Mouse (Mus musculus) urinary bladder, adult 2 months (tissue): ENCODE results near the gene Acacb. TPM values are rescaled to one million over a fixed set of nuclear protein-coding genes. Genes with fewer than 3 reads are reported as not detected.

Experiments
- DNase-seq: peaks from one replicate; pipeline ENCODE4 v3.0.0; 2022; ENCODE audit warnings: low spot score
- polyA plus RNA-seq: library from polyadenylated mRNA; depleted of rRNA; stranded (reverse); fragments of >200 nt; gene quantifications from 2 replicates; pipeline ENCODE4 v1.2.3, GENCODE M21; 2012

The Acacb gene
- polyA plus RNA-seq, 1 experiment, result 7.7 TPM

- no peak for DNase-seq
These were observed 10.8 kb upstream of the Acacb start for GRCm38 (mm10) chr5:114135516-114135915.

GRCm38 (mm10) chr5:114137481-114138276, 8.7 kb upstream of the Acacb start:
- DNase-seq, result no peak

GRCm38 (mm10) chr5:114138277-114139164, 7.8 kb upstream of the Acacb start:
- no peak for DNase-seq

- DNase-seq, result no peak
These were observed 7.2 kb upstream of the Acacb start for GRCm38 (mm10) chr5:114139175-114139574.

- DNase-seq, result no peak
These were observed 973 bp downstream of the Acacb start for GRCm38 (mm10) chr5:114147043-114147972.

GRCm38 (mm10) chr5:114152359-114153092, 6.2 kb downstream of the Acacb start:
- DNase-seq, result no peak

- no peak for DNase-seq
These were observed 7.2 kb downstream of the Acacb start for GRCm38 (mm10) chr5:114153490-114153889.

- DNase-seq, result no peak
These were observed 8.4 kb downstream of the Acacb start for GRCm38 (mm10) chr5:114154765-114155164.

- DNase-seq, result no peak
These were observed 9.0 kb downstream of the Acacb start for GRCm38 (mm10) chr5:114155168-114155933.

GRCm38 (mm10) chr5:114157236-114157635, 10.9 kb downstream of the Acacb start:
- no peak for DNase-seq

- no peak for DNase-seq
These were observed 15.1 kb downstream of the Acacb start for GRCm38 (mm10) chr5:114161424-114161823.

GRCm38 (mm10) chr5:114162106-114162815, 15.9 kb downstream of the Acacb start:
- DNase-seq, result no peak

GRCm38 (mm10) chr5:114163117-114163696, 16.9 kb downstream of the Acacb start:
- DNase-seq, result no peak

GRCm38 (mm10) chr5:114170345-114170744, 24.0 kb downstream of the Acacb start:
- DNase-seq, result no peak

GRCm38 (mm10) chr5:114172936-114173335, 26.6 kb downstream of the Acacb start:
- no peak for DNase-seq

GRCm38 (mm10) chr5:114173458-114173857, 27.1 kb downstream of the Acacb start:
- DNase-seq, result no peak

- no peak for DNase-seq
These were observed 27.7 kb downstream of the Acacb start for GRCm38 (mm10) chr5:114173877-114174581.

GRCm38 (mm10) chr5:114174639-114175038, 28.3 kb downstream of the Acacb start:
- DNase-seq, result no peak
